Mouse (Mus musculus): ENCODE measurements around the gene Prss1.
"Not testable (repeated sequence)": the region's sequence is repeated elsewhere in the genome, so short reads cannot be mapped to it uniquely, and the experiment has no call there.

Prss1 gene

DNA sequence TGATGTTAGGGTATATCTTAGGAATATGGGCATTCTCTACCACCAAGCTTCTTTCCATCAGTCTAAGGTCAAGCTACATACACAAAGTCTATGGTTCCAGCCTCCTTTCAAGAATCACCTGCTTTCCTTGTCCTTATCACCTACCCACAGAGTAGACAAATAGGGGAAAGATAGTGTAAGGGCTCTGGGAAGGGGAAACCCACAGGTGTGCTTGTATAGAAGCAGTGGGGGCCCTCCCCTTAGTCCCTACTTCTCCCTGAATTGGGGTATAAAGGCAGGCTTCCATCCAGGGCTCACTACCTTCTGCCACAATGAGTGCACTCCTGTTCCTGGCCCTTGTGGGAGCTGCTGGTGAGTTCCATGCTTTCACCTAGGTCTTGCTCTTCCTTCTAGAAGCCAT, at the start of gene Prss1:
Gene Prss1, plus strand, starts transcription at position 301 of the 400 bp plus-strand sequence.
- not testable (repeated sequence) for DNase-seq (ENCODE audit: low spot score in 2 of 2)

DNA sequence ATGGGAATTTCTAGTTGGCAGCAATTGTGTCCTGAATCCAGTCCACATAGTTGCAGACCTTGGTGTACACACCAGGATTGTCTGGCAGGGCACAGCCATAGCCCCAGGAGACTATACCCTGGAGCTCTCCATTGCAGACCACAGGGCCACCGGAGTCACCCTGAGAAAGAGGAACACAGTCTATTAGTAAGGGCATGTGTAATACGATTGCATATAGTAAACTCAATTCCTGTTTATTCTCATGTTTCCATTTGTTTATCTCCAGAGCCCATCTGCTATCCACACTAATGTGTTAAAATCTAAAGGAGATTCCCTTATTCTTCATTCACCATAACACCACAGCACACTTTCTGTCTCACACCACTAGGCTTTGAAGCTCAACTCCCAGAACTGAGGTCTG, 16.5 kb upstream of the Prss1 start:
- DNase-seq (ENCODE audit: low spot score in 2 of 2): not testable (repeated sequence)

DNA sequence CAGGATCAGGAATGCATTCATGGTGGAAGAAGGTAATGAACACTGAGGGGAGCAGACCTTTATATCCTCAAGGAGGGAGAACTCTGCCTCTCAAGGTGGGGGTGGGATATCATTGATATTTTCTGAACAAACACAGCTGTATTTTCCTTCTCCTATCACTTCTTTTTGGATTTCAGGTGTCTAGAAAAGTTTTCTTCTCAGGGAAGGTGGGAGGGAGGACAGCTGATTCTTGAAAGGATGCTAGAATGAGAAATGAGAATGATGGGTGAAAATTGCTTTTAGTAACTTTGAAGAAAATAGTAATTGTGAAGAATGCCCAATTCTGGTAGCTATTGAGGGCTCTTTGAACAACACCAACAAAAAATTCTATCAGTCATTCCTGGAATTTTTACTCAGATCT, 12.7 kb upstream of the Prss1 start, which contains the start of gene Gm10334:
Gene Gm10334, minus strand, starts transcription at position 101 of the 400 bp plus-strand sequence.
- not testable (repeated sequence) for DNase-seq (ENCODE audit: low spot score in 2 of 2)

DNA sequence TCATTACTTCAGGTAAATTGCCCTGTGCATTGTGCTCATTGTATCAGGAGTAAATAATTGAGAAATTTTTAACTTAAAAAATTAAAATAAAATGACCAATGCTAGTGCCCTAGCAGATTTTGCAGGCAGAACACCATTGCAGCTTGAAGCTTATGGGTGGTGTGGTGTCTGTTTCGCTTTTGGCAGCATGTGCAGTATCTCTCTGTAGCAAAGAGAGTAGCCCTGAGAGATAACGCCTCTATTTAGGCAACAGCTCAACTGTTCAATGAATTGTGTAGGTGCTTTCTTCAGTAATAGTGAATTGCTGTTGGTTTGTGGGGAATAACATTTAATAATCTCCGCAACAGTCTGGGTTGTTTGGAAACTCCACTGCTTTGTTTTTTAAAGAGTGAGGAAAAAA, 40.6 kb downstream of the Prss1 start:
- no peak for DNase-seq (ENCODE audit: low spot score in 2 of 2)

DNA sequence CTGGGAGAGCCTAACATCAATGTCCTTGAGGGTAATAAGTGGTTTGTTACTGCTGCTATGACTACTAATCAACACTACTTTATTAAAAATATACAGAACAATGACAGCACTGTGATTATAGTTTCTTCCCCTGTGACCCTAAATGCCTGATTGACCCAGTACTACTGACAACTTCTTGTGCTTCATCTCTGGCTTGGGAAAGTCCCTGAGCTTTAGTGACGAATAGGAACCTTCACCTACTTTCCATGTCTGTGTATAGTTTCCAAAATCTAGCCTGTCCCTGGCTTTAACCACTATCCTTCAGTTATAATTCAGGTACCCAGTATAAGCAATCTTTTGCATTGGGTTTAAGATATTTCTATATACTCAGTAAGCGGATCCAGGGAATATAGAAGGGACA, 46.2 kb downstream of the Prss1 start:
- DNase-seq (ENCODE audit: low spot score in 2 of 2): no peak

DNA sequence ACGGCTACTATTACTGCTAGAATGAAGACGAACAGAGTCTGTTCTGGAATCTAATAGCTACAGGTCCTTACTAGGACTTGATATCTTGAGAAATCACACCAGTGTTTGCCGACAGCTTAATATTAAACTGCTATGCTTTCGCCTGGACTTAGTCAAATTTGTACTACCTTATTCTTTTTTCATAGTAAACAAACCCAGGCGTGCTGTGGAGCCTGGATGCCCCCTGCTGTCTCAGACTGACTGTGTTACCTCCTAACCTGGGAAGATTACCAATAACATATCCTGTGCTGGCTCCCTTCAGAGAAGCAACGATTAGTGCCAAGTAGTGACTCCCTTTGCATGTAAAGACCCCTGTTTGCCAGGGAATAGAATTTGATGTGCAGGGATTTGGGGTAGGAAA, 46.6 kb downstream of the Prss1 start:
- DNase-seq (ENCODE audit: low spot score in 2 of 2): no peak

All from heart, adult 9 months (tissue).